ENCODE assay signal across 9 mouse cellular contexts in the genomic region with DNA sequence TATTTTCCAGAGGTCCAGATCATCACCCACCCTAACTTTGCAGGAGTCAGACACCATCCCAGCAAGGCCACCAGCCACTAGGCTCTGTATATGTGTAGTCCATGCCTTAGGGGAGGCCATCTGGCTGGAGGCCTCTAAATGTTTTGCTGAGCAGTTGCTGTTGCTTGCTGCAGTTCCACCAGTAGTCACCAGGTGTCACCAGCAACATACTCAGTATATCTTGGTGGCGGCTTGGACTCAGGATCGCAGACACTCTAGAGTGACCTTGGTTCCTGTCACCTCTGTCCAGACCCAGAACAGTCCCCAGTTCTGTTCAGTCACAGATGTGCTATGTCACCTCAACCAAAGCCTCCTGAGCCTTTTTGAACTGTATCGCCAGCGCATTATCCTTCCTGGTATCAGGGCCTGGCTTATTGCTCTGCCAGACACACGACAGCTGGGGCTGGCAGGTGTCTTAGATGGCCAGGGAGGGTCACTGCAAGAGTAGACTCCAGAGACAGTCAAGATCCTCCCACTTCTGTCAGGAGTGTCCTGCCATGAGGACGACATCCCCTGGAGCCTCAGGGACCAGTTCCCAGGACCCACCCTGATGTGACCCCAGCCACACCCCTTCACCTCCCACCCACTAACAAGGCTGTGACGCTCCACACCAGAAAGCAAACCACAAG. TPM values are rescaled to one million over a fixed set of nuclear protein-coding genes. Genes with fewer than 3 reads are reported as not detected.
A peak's percentile ranks its signal among the peaks of the same experiment; 100 is the strongest.
DNase-seq lines count a peak whose midpoint lies in the region; ATAC-seq and TF ChIP-seq lines count a peak whose summit lies in the region.
"Had no signal": no experiment of that assay in that cellular context is flagged by ENCODE, and none has a peak within 500 bp of the region (broad histone marks: within the 10 kb centered on the region; RNA-seq: fewer than 3 reads in every experiment).

No protein-coding gene starts in this region.

- no peak overlapping the region for H3K9ac ChIP-seq in hindbrain, postnatal 0 days (replicated peaks; ENCODE audit: low read length)

- H3K4me3 ChIP-seq in hindbrain, postnatal 0 days (ENCODE audit: low read length) = no peak overlapping the region

- peak overlapping the region; percentile 27; the same call in 1 of the 2 replicates for H3K27ac ChIP-seq in hindbrain, postnatal 0 days
- H3K27ac ChIP-seq: macrophage had no signal

- WGBS in hindbrain, postnatal 0 days = 33% methylated on average over 7 of the region's 7 CpGs

- no peaks in the 10 kb centered on the region for H3K4me1 ChIP-seq in hindbrain, postnatal 0 days (ENCODE audit: insufficient read depth, low read length)

- TF ChIP-seq CTCF in hindbrain, postnatal 0 days (IDR thresholded peaks at IDR 0.05; ENCODE audit: low read depth) = peak; percentile 99

- peaks cover 60% of the 10 kb centered on the region for H3K36me3 ChIP-seq in hindbrain, postnatal 0 days (ENCODE audit: insufficient read depth, low read length)

- ATAC-seq in hindbrain, postnatal 0 days = peak; percentile 67
- peak; percentile 85 for ATAC-seq in megakaryocyte, adult 5-6 weeks (ENCODE audit: poor library complexity, severe bottlenecking)

- H3K9me3 ChIP-seq in hindbrain, postnatal 0 days (ENCODE audit: low read length) = no peaks in the 10 kb centered on the region

- DNase-seq in NIH3T3 (ENCODE audit: low read depth) = peak; percentile 90
- peak; percentile 94 to 96 for DNase-seq in cerebellum, postnatal 25 days
- peak; percentile 81 for DNase-seq in gastrocnemius, adult 8-10 months (ENCODE audit: low spot score in 2 of 2)
- peak; percentile 95 for DNase-seq in hindbrain, postnatal 0 days (ENCODE audit: low spot score)
- peak; percentile 84 to 91 for DNase-seq in left cerebral cortex, adult 18-20 months (ENCODE audit: low spot score in 2 of 2)
- peak; percentile 92 to 93 for DNase-seq in right cerebral cortex, adult 2 months (ENCODE audit: low spot score in 2 of 2)
- peak; percentile 62 for DNase-seq in urinary bladder, adult 2 months (ENCODE audit: low spot score)

- H3K27me3 ChIP-seq in hindbrain, postnatal 0 days (ENCODE audit: insufficient read depth, low read length) = no peaks in the 10 kb centered on the region

- H3K4me2 ChIP-seq in hindbrain, postnatal 0 days (ENCODE audit: low read depth, low read length) = no peak overlapping the region

RNA-seq across cellular contexts. Expression of gene Siva1, which starts 8.8 kb away (rescaled TPM):
- 10 to 100 TPM; 22.2 to 26.3 (median 24.3) TPM for total RNA-seq in gastrocnemius, adult 8-10 months (2022)
- 24.1 and 34.8 TPM in 2 replicates for total RNA-seq in hindbrain, postnatal 0 days (2014; rRNA removed)
- 59.3 and 62.2 TPM in 2 replicates for polyA plus RNA-seq in hindbrain, postnatal 0 days (2015; fragmentation: Nextera tagmentation; extraction: Ambion mirVana)
- 10 to 100 TPM; 21.6 to 22.0 TPM for total RNA-seq in left cerebral cortex, adult 18-20 months (2021)
- total RNA-seq in megakaryocyte, adult 5-6 weeks (2015) = 116 and 130 TPM in 2 replicates
- total RNA-seq in megakaryocyte, adult 5-6 weeks (2017) = 122 and 162 TPM in 2 replicates
- 62.6 and 71.8 TPM in 2 replicates for polyA plus RNA-seq in urinary bladder, adult 2 months (2012; rRNA removed)

RNA-seq across cellular contexts. Expression of gene Akt1, which starts 21.4 kb away (rescaled TPM):
- total RNA-seq in gastrocnemius, adult 8-10 months (2022) = 10 to 100 TPM; 41.6 to 42.5 (median 42.0) TPM
- 179 and 197 TPM in 2 replicates for total RNA-seq in hindbrain, postnatal 0 days (2014; rRNA removed)
- polyA plus RNA-seq in hindbrain, postnatal 0 days (2015; fragmentation: Nextera tagmentation; extraction: Ambion mirVana) = 90.8 and 97.4 TPM in 2 replicates
- total RNA-seq in left cerebral cortex, adult 18-20 months (2021) = 100 to 1,000 TPM; 161 to 169 TPM
- total RNA-seq in megakaryocyte, adult 5-6 weeks (2015) = 112 and 121 TPM in 2 replicates
- 112 and 118 TPM in 2 replicates for total RNA-seq in megakaryocyte, adult 5-6 weeks (2017)
- polyA plus RNA-seq in urinary bladder, adult 2 months (2012; rRNA removed) = 149 and 150 TPM in 2 replicates

RNA-seq across cellular contexts. Expression of gene Zbtb42, which starts 25.3 kb away (rescaled TPM):
- total RNA-seq in gastrocnemius, adult 8-10 months (2022) = under 1 TPM; 0.48 to 0.90 (median 0.58) TPM
- 3.3 and 12.1 TPM in 2 replicates for total RNA-seq in hindbrain, postnatal 0 days (2014; rRNA removed)
- polyA plus RNA-seq in hindbrain, postnatal 0 days (2015; fragmentation: Nextera tagmentation; extraction: Ambion mirVana) = 2.2 and 3.7 TPM in 2 replicates
- 1 to 10 TPM; 1.1 to 1.5 TPM for total RNA-seq in left cerebral cortex, adult 18-20 months (2021)
- total RNA-seq in megakaryocyte, adult 5-6 weeks (2015) = 6.4 and 9.0 TPM in 2 replicates
- total RNA-seq in megakaryocyte, adult 5-6 weeks (2017) = 3.9 and 4.7 TPM in 2 replicates
- 18.0 and 20.5 TPM in 2 replicates for polyA plus RNA-seq in urinary bladder, adult 2 months (2012; rRNA removed)

RNA-seq across cellular contexts. Expression of gene Adssl1, which starts 33.4 kb away (rescaled TPM):
- 1,000 to 10,000 TPM in 3 of 4 experiments, 100 to 1,000 TPM in 1; 952 to 1,087 (median 1,016) TPM for total RNA-seq in gastrocnemius, adult 8-10 months (2022)
- total RNA-seq in hindbrain, postnatal 0 days (2014; rRNA removed) = 2.6 and 7.5 TPM in 2 replicates
- 8.4 and 9.2 TPM in 2 replicates for polyA plus RNA-seq in hindbrain, postnatal 0 days (2015; fragmentation: Nextera tagmentation; extraction: Ambion mirVana)
- total RNA-seq in left cerebral cortex, adult 18-20 months (2021) = 10 to 100 TPM; 16.4 to 19.7 TPM
- 73.5 and 82.1 TPM in 2 replicates for total RNA-seq in megakaryocyte, adult 5-6 weeks (2015)
- total RNA-seq in megakaryocyte, adult 5-6 weeks (2017) = 72.3 and 74.9 TPM in 2 replicates
- polyA plus RNA-seq in urinary bladder, adult 2 months (2012; rRNA removed) = 19.5 and 26.9 TPM in 2 replicates
